Mouse (Mus musculus): ENCODE results near the gene Tex2.

DNA sequence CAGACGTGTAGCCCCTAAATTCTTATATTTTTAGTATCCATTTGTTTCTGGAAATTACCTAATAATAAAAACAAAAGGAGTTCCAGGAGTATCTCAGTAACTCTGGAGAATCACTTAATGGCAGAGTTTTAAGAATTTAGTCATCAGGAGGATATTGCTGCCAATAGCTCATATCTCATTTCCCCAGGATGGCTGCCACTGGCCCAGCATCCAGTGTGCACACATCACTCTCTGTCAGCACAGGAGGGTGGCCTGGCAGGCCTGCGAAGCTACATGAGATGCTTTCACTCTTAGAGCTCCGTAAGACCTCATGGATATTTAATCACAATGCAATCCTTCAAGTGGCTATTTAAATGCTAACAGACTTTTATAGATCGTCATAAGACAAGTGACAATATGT is 91.6 kb downstream of the Tex2 start:
- no peak for TF ChIP-seq CHD1 (IDR thresholded peaks at IDR 0.05; ENCODE audit: low read depth, low read length)
- TF ChIP-seq JUN (IDR thresholded peaks at IDR 0.05; ENCODE audit: insufficient read depth, low read depth, low read length): no peak
- no peak for TF ChIP-seq MAX (IDR thresholded peaks at IDR 0.05; ENCODE audit: low read length)

Measured in CH12.LX (cell line).